Mouse (Mus musculus): ENCODE results near the gene Mmp2. TPM values are rescaled to one million over a fixed set of nuclear protein-coding genes. Genes with fewer than 3 reads are reported as not detected.

The Mmp2 gene
- polyA plus RNA-seq, 1 experiment from 2014 or later = 288 TPM

DNA sequence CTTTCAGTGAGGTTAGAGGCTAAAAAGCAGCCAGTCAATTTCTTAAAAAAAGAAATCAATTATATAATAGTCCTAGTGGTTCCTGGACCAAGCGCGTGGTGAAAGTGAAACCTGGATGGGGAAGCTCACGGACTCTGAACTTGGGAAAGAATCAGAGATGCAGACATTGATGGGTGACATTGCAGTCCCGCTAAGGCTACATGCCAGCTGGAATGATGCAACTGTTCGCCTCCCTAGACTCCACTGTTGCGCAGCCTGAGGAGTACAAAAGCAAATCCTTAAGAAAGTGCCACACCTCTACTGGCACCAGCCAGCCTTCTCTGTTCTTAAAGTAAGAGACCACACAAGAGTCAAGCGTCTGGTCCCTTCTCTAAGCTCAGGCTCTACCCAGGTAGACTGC is 12.8 kb downstream of the Mmp2 start:
- H3K4me3 ChIP-seq = no peak overlapping the region
- ATAC-seq (ENCODE audit: insufficient number of reproducible peaks, low FRiP score, low TSS enrichment, low read depth) = no peak
- H3K27me3 ChIP-seq = no peaks in the 10 kb centered on the region
- peaks cover 81% of the 10 kb centered on the region for H3K36me3 ChIP-seq
- H3K27ac ChIP-seq = no peak overlapping the region
- no peaks in the 10 kb centered on the region for H3K9me3 ChIP-seq
- peaks cover 3% of the 10 kb centered on the region for H3K4me1 ChIP-seq
- H3K4me2 ChIP-seq = no peak overlapping the region
- no peak overlapping the region for H3K9ac ChIP-seq
- 90% methylated on average over 7 of the region's 7 CpGs for WGBS

DNA sequence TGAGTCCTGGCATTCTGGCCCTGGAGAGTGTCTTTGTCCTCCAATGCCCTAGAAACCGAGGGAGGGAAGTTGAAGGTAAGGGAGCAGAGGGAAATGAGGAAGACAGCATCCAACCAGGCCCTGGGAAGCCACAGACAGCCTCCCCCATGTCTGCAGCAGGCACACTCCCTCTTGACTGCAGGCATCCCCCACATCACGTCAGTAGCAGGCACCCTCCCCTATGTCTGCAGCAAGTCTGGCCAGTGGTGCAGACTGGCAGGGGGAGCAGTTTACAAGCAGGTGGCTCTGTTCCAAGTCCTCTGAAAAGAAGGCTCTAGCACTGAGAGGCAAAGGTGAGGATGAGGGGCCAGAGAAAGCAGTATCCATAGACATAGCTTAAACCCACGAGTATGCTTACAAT is 19.6 kb downstream of the Mmp2 start:
- Histone ChIP-seq H3K9me3 (no peaks in the 10 kb centered on the region), H3K4me2 (no peak overlapping the region), H3K4me1 (peaks cover 32% of the 10 kb centered on the region), H3K27ac (peak overlapping the region; percentile 17), H3K9ac (no peak overlapping the region), H3K36me3 (peaks cover 66% of the 10 kb centered on the region), H3K4me3 (no peak overlapping the region), H3K27me3 (no peaks in the 10 kb centered on the region)
- WGBS = 31% methylated on average over 3 of the region's 3 CpGs
- ATAC-seq (ENCODE audit: insufficient number of reproducible peaks, low FRiP score, low TSS enrichment, low read depth) = no peak

DNA sequence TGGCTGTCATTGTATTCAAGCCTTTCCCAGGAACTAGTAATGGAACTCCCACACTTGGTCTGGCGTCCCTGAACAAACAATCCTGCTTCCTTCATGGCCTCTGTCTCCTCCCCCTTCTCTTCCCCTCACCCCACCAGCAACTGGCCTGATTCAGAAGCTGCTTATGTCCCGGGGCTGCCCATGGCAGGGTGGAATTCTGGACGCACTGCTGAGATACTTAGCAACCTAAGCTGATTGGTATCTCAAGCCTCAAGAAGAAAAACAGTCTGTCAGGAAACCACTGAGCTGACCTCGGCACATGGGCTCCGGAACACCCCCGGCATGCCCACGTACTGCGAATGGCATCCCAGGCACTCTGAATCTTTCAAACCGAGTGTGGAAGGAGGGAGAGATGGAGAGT is 20.2 kb downstream of the Mmp2 start:
- no peak for ATAC-seq (ENCODE audit: insufficient number of reproducible peaks, low FRiP score, low TSS enrichment, low read depth)
- Histone ChIP-seq H3K4me3 (no peak overlapping the region), H3K27ac (peak overlapping the region; percentile 17; the same call in 1 of the 2 replicates), H3K4me2 (no peak overlapping the region), H3K9ac (no peak overlapping the region), H3K27me3 (no peaks in the 10 kb centered on the region), H3K4me1 (peaks cover 32% of the 10 kb centered on the region), H3K9me3 (no peaks in the 10 kb centered on the region), H3K36me3 (peaks cover 66% of the 10 kb centered on the region)
- 50% methylated on average over 9 of the region's 9 CpGs for WGBS

DNA sequence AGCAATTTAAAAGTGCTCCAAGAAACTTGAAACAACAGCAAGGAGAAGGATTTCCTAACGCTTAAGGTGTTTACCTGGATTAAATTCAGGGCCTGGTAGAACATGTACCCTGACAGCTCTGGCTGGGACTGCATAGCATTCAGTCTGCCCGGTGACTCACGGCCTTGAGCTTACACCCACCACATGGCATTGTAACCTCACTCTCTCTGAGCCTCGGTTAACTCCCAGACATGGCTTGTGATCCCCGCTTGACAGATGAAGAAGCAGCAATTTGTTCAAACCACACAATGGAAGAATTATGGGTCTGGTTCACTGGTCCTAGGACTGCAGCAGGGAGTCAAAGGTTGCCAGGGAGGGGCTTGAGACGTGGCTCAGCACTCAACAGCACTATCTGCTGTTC is 22.2 kb downstream of the Mmp2 start:
- no peak for ATAC-seq (ENCODE audit: insufficient number of reproducible peaks, low FRiP score, low TSS enrichment, low read depth)
- H3K9me3 ChIP-seq = no peaks in the 10 kb centered on the region
- H3K9ac ChIP-seq = no peak overlapping the region
- 0 out of 2 replicates have a peak overlapping the region, but pooled peaks have one; percentile 24 for H3K27ac ChIP-seq
- no peak overlapping the region for H3K4me2 ChIP-seq
- WGBS = 61% methylated on average over 6 of the region's 6 CpGs
- H3K4me3 ChIP-seq = no peak overlapping the region
- no peaks in the 10 kb centered on the region for H3K27me3 ChIP-seq
- peaks cover 35% of the 10 kb centered on the region for H3K4me1 ChIP-seq
- peaks cover 64% of the 10 kb centered on the region for H3K36me3 ChIP-seq

DNA sequence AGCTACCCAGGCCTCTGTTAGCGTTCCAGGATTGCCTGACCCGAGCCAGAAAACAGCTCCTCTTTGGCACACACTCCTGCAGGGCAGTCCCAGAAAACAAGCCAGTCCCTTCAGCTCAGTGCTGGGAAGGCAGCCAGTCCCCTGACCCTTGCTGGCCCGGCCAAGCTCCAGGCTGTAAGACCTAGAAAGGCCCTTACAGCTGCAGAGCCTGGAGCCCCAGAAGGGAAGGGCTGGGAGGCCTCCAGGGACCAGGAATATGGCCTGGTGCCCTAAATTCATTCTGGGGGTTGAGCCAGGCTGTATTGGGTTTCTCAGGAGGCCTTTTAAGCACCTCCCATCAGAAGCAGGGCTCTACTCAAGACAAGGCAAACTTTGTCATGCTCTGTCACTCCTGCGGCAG is 23.1 kb downstream of the Mmp2 start:
- Histone ChIP-seq H3K4me1 (peaks cover 43% of the 10 kb centered on the region), H3K36me3 (peaks cover 57% of the 10 kb centered on the region), H3K27me3 (no peaks in the 10 kb centered on the region), H3K4me2 (no peak overlapping the region), H3K4me3 (no peak overlapping the region), H3K9ac (no peak overlapping the region), H3K9me3 (no peaks in the 10 kb centered on the region), H3K27ac (peak overlapping the region; percentile 38)
- ATAC-seq (ENCODE audit: insufficient number of reproducible peaks, low FRiP score, low TSS enrichment, low read depth) = peak; percentile 86
- WGBS = 61% methylated on average over 4 of the region's 4 CpGs

DNA sequence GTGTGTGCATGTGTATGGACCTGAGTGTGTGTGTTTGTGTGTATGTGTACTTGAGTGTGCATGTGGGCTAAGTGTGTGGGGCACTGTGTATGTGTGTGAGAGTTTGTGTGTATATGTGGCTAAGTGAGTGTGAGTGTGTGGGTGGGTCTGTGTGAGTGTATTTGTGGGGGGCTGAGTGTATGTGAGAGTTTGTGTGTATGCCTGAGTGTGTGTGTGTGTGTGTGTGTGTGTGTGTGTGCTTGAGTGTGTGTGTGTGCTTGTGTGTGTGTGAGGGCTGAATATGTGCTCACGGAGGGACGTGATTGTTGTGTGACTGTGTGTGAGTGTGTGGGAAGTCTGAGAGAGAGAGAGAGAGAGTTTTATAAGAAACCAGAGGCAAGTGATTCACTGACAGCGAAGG is 24.3 kb downstream of the Mmp2 start:
- H3K4me2 ChIP-seq = no peak overlapping the region
- H3K36me3 ChIP-seq = peaks cover 46% of the 10 kb centered on the region
- H3K4me3 ChIP-seq = no peak overlapping the region
- no peak for ATAC-seq (ENCODE audit: insufficient number of reproducible peaks, low FRiP score, low TSS enrichment, low read depth)
- 93% methylated on average over 3 of the region's 3 CpGs for WGBS
- peaks cover 44% of the 10 kb centered on the region for H3K4me1 ChIP-seq
- H3K9ac ChIP-seq = no peak overlapping the region
- 0 out of 2 replicates have a peak overlapping the region, but pooled peaks have one; percentile 38 for H3K27ac ChIP-seq
- no peaks in the 10 kb centered on the region for H3K27me3 ChIP-seq
- H3K9me3 ChIP-seq = no peaks in the 10 kb centered on the region

DNA sequence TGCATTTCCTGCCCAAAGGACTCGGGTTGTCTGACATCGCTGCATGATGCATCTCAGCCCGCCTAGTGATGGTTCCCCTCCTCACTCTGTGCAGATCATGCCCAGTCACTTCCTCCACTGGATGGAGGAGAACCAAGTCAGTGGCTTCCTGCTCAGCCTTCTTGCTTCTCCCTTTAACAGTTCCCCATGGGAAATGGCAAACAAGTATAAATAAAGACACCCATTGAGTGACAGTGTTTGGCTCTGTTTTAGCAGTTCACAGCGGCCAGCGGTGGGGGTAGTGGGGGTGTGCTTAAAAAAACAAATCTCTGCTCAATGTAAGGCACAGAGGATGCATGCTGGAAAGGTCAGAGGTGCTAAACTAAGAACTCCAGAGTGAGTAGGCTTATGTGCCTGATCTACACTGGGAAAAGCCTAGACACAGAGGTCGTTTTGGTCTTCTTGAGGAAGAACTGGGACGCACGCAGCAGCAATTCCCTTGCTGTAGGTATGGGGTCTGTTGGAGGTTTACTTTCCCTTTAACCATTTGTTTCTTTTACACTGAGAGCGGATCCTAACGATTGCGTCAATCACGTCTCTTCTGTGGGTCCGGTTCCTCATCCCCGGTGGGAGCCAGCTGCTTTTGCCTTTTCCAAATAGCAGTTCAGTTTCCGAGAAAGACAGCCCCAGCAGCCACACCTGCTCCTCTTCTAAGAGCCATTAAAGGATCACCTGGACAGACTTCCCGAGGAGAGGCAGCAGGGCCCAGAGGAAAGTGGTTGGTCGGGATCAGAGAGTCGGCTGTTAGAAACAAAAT is 26.3 kb downstream of the Mmp2 start:
- Histone ChIP-seq H3K4me2 (no peak overlapping the region), H3K9me3 (no peaks in the 10 kb centered on the region), H3K4me1 (peaks cover 32% of the 10 kb centered on the region), H3K9ac (no peak overlapping the region), H3K27me3 (no peaks in the 10 kb centered on the region), H3K36me3 (peaks cover 30% of the 10 kb centered on the region), H3K27ac (no peak overlapping the region), H3K4me3 (no peak overlapping the region)
- WGBS = 58% methylated on average over 18 of the region's 18 CpGs
- ATAC-seq (ENCODE audit: insufficient number of reproducible peaks, low FRiP score, low TSS enrichment, low read depth) = no peak

DNA sequence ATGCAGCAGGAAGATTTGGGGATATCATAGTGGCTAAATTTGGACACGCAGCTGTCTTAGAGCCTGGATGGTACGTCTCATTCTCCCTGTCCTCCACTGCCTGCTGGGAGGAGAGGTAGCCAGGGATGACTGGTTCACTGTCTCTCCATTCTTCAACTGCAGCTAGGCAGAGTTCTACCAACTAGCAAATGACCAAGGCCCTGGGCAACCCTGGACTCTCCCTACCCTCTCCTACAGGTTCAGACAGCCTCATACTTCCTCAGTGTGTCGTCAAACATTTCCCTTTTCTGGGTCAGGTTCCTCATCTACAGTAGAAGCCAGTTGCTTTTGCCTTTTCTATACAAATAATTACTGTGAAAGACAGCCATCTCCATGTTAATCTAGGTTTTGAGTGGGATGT is 27.6 kb downstream of the Mmp2 start:
- ATAC-seq (ENCODE audit: insufficient number of reproducible peaks, low FRiP score, low TSS enrichment, low read depth) = no peak
- Histone ChIP-seq H3K4me3 (peak overlapping the region; percentile 65; the same call in 1 of the 2 replicates), H3K27me3 (no peaks in the 10 kb centered on the region), H3K4me2 (peak overlapping the region; percentile 87), H3K9me3 (no peaks in the 10 kb centered on the region), H3K27ac (no peak overlapping the region), H3K9ac (no peak overlapping the region), H3K36me3 (peaks cover 20% of the 10 kb centered on the region), H3K4me1 (peaks cover 28% of the 10 kb centered on the region)
- WGBS = 76% methylated on average over 3 of the region's 3 CpGs

DNA sequence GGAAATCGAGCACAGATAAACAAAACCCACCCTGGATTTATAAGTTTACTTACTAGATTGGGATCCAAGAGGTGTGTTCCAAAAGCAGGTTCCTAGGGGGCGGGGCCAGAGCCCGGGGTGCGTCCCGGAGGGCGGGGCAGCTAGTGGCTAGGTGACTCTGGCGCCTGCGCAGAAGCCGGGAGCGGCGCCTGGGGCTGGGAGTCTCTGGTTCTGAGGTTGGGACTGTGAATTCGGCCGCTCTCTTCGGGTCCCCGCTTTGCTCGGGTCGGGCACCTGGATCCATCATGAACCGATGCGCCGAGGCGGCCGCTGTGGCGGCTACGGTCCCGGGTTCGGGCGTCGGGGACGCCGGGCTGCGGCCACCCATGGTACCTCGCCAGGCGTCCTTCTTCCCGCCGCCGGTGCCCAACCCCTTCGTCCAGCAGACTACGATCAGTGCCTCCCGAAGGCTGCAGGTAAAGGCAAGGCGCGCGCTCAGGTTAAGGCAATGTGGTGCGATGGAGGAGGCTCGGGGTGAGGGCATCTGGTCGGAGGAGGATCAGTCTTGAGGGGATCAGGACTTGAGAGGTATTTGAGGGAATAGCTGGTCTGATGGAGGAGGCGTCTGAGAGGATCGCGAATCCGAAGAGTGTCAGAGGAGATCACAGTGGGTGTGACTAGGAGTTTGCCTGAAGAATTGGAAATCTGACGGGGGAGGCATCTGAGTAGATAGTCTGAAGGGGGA is 28.2 kb downstream of the Mmp2 start, which contains the start of gene Lpcat2:
Lpcat2 (plus strand) TSS at position 169 of the 724 bp plus-strand sequence.
- H3K9me3 ChIP-seq = no peaks in the 10 kb centered on the region
- H3K27ac ChIP-seq = peak within 1 kb of the TSS; percentile 57; the same call in 1 of the 2 replicates
- no peaks in the 10 kb centered on the region for H3K27me3 ChIP-seq
- peak within 1 kb of the TSS; percentile 65 for H3K4me3 ChIP-seq
- H3K4me1 ChIP-seq = peaks cover 21% of the 10 kb centered on the region
- WGBS = under 1% methylated on average over 50 of the region's 50 CpGs
- H3K9ac ChIP-seq = peak within 1 kb of the TSS; percentile 58
- H3K36me3 ChIP-seq = peaks cover 14% of the 10 kb centered on the region
- 0 out of 2 replicates have a peak, but pooled peaks have one; percentile 37 for ATAC-seq (ENCODE audit: insufficient number of reproducible peaks, low FRiP score, low TSS enrichment, low read depth)
- H3K4me2 ChIP-seq = peak within 1 kb of the TSS; percentile 87

DNA sequence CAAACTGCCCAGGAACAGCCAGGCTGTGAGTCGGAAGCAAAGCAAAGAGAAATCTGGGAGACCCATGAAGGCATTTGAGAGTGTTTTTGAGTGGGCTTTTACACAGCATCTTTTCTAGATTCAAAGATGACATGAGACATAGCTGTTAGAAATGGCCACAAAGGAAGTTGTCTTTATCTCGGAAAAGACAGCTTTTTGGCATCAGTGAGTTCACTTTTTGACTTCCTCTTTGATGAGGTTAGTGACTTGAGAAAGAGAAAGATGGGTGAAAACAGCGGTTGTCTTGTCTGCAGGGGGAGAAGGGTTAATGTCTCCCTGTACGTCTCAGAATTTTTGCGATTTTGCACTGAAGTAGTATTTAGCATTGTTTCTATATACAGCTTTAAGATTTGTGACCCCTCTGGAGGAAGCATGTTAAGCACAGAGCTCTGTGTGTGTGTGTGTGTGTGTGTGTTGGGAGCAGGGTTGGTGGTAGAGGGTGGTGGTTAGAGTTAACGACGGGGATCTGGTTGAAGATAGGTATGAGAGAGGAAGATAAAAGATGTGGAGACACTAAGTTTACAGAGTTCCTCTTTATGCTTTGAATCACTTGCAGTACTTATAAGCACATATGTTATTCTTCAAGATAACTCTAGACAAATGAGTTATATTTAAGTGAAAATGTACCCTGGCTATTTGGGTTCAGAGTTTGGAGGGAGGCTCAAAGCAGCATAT is 29.3 kb downstream of the Mmp2 start:
- 73% methylated on average over 7 of the region's 7 CpGs for whole genome bisulfite sequencing
- no peak overlapping the region for H3K9ac ChIP-seq

DNA sequence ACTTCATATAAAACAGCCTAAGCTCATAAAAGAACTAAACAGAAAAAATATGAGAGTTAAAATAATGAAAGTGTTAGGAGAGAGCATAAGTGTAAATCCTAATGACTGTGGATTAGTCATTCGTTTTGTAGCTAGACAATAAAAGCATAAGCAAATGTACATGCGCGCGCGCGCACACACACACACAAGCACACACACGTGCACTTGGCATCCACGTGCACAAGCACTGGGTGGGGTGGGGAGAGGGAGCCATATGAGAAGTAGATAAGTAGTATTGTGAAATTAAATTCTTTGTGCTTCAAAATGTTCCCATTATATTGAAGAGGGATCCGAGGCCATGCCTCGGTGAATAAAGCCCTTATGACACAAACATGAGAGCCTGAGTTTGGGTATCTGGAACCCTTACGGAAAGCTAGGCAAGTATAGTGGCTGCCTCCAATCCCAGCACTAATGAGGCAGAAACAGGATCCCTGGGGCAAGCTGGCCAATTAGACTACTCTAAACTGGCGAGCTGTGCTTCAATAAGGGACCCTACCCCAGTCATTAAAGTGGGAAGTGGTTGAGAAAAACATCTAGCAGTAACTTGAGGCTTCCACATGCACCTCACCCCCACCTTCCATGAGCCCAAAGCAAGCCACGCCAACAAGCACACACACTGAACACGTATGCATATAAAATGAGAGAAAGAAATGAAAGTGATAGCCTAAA is 31.5 kb downstream of the Mmp2 start:
- no peak overlapping the region for H3K27ac ChIP-seq
- ATAC-seq (ENCODE audit: insufficient number of reproducible peaks, low FRiP score, low TSS enrichment, low read depth) = no peak

More for the DNA sequence above, 29.3 kb downstream of the Mmp2 start:
- Histone ChIP-seq H3K9me3 (no peaks in the 10 kb centered on the region), H3K27me3 (no peaks in the 10 kb centered on the region), H3K4me2 (peak overlapping the region; percentile 87), H3K27ac (no peak overlapping the region), H3K4me3 (peak overlapping the region; percentile 65), H3K4me1 (peaks cover 20% of the 10 kb centered on the region), H3K36me3 (peaks cover 13% of the 10 kb centered on the region)
- no peak for ATAC-seq (ENCODE audit: insufficient number of reproducible peaks, low FRiP score, low TSS enrichment, low read depth)

More for the DNA sequence above, 31.5 kb downstream of the Mmp2 start:
- H3K4me2 ChIP-seq = no peak overlapping the region
- peaks cover 16% of the 10 kb centered on the region for H3K4me1 ChIP-seq
- 59% methylated on average over 14 of the region's 14 CpGs for WGBS
- no peaks in the 10 kb centered on the region for H3K27me3 ChIP-seq
- no peak overlapping the region for H3K4me3 ChIP-seq
- no peak overlapping the region for H3K9ac ChIP-seq
- 0 out of 2 replicates have a peak, but pooled peaks cover 2% of the 10 kb centered on the region for H3K36me3 ChIP-seq
- no peaks in the 10 kb centered on the region for H3K9me3 ChIP-seq
